Mouse (Mus musculus): Measurements from ENCODE around the gene Tsen15. TPM values are rescaled to one million over a fixed set of nuclear protein-coding genes. Genes with fewer than 3 reads are reported as not detected.
"Not testable (repeated sequence)": the region's sequence is repeated elsewhere in the genome, so short reads cannot be mapped to it uniquely, and the experiment has no call there.

Gene Tsen15
- polyA plus RNA-seq, 1 experiment from 2014 or later = 94.4 TPM

DNA sequence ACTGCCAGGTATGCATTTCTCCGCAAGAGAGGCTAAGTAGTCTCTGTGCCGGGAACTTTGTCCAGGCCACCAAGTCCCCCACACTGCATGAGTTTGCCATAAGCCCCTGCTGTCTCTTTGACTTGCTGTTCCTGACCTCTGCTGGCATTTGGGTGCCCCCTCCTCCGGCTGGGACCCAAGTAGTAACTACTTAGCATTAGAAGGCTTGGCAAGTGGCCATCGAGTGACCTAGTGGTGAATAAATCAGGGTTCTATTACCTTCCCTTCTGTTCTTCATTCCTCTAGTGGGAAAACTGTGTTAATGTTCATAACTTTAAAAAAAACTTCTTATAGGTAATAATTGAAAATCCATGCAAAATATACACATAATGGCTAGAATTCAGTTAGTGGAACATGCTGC is 22.9 kb upstream of the Tsen15 start:
- Histone ChIP-seq H3K36me3 (peaks cover 6% of the 10 kb centered on the region; the same call in 1 of the 2 replicates), H3K9me3 (peaks cover 5% of the 10 kb centered on the region; the same call in 1 of the 2 replicates), H3K27ac (no peak overlapping the region), H3K27me3 (ENCODE audit: insufficient read depth, poor library complexity, severe bottlenecking) (no peaks in the 10 kb centered on the region), H3K4me3 (no peak overlapping the region), H3K4me1 (no peaks in the 10 kb centered on the region; the same call in none of the 2 replicates)
- no peak for DNase-seq (ENCODE audit: low spot score)
- 85% methylated on average over 4 of the region's 4 CpGs for WGBS

GRCm38 (mm10) chr1:152407021-152407946 is 20.8 kb upstream of the Tsen15 start:
- H3K4me1 ChIP-seq = no peaks in the 10 kb centered on the region; the same call in 1 of the 2 replicates
- peaks cover 3% of the 10 kb centered on the region; the same call in 1 of the 2 replicates for H3K9me3 ChIP-seq
- H3K36me3 ChIP-seq = peaks cover 4% of the 10 kb centered on the region; the same call in 1 of the 2 replicates
- peak overlapping the region; percentile 36 for H3K4me3 ChIP-seq
- peak overlapping the region; percentile 26 for H3K27ac ChIP-seq
- DNase-seq (ENCODE audit: low spot score) = no peak
- no peaks in the 10 kb centered on the region for H3K27me3 ChIP-seq (ENCODE audit: insufficient read depth, poor library complexity, severe bottlenecking)
- WGBS = 32% methylated on average over 22 of the region's 22 CpGs

GRCm38 (mm10) chr1:152400556-152401540 is 14.4 kb upstream of the Tsen15 start:
- H3K4me3 ChIP-seq = peak overlapping the region; percentile 77
- H3K27me3 ChIP-seq (ENCODE audit: insufficient read depth, poor library complexity, severe bottlenecking) = peaks cover 3% of the 10 kb centered on the region; the same call in 1 of the 2 replicates
- H3K4me1 ChIP-seq = peaks cover 15% of the 10 kb centered on the region; the same call in 1 of the 2 replicates
- DNase-seq (ENCODE audit: low spot score) = no peak
- H3K27ac ChIP-seq = peak overlapping the region; percentile 89; the same call in 1 of the 2 replicates
- no peaks in the 10 kb centered on the region for H3K9me3 ChIP-seq
- H3K36me3 ChIP-seq = no peaks in the 10 kb centered on the region
- 26% methylated on average over 14 of the region's 14 CpGs for WGBS

DNA sequence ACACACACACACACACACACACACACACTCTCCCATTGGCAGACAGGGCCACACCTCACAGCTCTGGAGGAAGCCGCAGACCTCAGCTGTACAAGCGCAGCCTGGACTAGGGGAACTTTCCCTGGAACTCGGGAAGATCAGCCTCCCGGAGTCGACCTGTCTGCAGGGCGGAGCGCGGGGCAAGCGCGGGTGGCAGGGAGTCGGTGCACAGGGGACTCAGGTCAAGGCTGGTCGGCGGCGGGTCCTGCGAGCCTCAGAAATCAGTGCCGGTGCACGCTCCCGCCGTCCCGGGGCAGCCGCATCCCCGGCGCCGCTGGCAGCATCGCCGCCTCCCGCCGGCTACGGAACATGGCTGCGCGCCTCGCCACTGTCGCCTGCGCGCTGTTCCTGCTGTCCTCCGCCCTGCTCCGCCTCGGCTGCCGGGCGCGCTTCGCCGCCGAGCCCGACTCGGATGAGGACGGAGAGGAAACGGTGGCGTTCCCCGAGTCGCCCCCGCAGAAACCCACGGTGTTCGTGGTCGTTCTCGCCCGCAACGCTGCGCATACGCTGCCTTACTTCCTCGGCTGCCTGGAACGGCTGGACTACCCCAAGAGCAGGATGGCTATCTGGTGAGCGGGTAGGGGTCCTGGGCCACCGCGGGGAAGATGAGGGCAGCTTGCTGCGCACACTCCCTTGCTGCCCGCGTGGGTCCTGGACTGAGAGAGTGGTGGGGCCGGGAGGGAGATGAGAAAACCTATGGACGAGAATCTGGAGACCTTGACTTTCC is 13.5 kb upstream of the Tsen15 start, which contains the start of gene Colgalt2:
TSS of gene Colgalt2 (plus strand) at position 41 of the 766 bp plus-strand sequence.
- peaks cover 15% of the 10 kb centered on the region; the same call in 1 of the 2 replicates for H3K4me1 ChIP-seq
- peak within 1 kb of the TSS; percentile 89 for H3K27ac ChIP-seq
- H3K27me3 ChIP-seq (ENCODE audit: insufficient read depth, poor library complexity, severe bottlenecking) = peaks cover 3% of the 10 kb centered on the region; the same call in 1 of the 2 replicates
- H3K4me3 ChIP-seq = peak within 1 kb of the TSS; percentile 77
- H3K9me3 ChIP-seq = no peaks in the 10 kb centered on the region
- DNase-seq (ENCODE audit: low spot score) = peak; percentile 86
- H3K36me3 ChIP-seq = no peaks in the 10 kb centered on the region
- under 1% methylated on average over 70 of the region's 70 CpGs for WGBS

DNA sequence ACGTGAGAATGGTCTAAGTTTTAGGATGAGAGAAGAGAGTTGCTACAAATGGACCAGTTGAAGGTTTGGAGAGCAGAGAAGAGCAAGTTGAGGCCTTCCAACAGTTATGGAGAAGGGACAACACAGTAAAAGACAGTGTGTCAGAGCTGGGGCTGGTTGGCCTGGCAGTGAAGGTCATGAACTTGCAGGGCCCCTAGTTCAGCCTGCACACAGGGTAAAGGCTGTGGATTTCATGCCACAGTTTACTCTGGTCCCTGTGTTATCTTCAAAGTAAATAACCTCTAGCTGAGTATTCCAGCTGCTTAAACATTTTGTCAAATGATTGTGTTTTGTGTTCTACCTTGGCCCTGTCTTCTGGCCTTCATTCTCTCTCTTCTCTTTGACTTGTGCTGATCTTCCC is 12.2 kb upstream of the Tsen15 start:
- Histone ChIP-seq H3K36me3 (no peaks in the 10 kb centered on the region), H3K4me3 (no peak overlapping the region), H3K9me3 (no peaks in the 10 kb centered on the region), H3K27ac (no peak overlapping the region), H3K4me1 (peaks cover 15% of the 10 kb centered on the region; the same call in 1 of the 2 replicates), H3K27me3 (ENCODE audit: insufficient read depth, poor library complexity, severe bottlenecking) (peaks cover 3% of the 10 kb centered on the region; the same call in 1 of the 2 replicates)
- WGBS = 57% methylated on average over 1 of the region's 1 CpGs
- DNase-seq (ENCODE audit: low spot score) = no peak

- Histone ChIP-seq H3K4me1 (0 out of 2 replicates have a peak, but pooled peaks cover 3% of the 10 kb centered on the region), H3K27ac (no peak overlapping the region), H3K27me3 (ENCODE audit: insufficient read depth, poor library complexity, severe bottlenecking) (no peaks in the 10 kb centered on the region), H3K36me3 (no peaks in the 10 kb centered on the region), H3K4me3 (no peak overlapping the region), H3K9me3 (no peaks in the 10 kb centered on the region)
- no peak for DNase-seq (ENCODE audit: low spot score)
- WGBS = 81% methylated on average over 4 of the region's 4 CpGs
Measured at GRCm38 (mm10) chr1:152394956-152395515, 8.5 kb upstream of the Tsen15 start.

DNA sequence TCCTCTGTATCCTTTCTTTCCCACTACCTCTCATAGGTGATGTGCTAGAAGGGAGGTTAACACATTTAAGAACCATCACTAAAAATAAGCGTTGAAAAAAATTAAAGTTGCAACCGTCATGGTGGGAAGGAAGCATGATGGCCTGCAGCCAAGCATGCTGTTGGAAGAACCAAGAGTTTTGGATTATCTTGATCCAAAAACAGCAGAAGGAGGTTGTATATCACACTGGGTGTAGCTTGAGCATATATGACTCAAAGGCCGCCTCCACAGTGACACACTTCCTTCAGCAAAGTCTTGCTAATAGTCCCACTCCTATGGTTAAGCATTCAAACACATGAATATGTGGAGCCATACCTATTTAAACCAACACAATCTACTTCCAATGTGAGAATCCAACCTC is 7.6 kb upstream of the Tsen15 start:
- Histone ChIP-seq H3K9me3 (no peaks in the 10 kb centered on the region), H3K36me3 (no peaks in the 10 kb centered on the region), H3K4me1 (no peaks in the 10 kb centered on the region), H3K27me3 (ENCODE audit: insufficient read depth, poor library complexity, severe bottlenecking) (no peaks in the 10 kb centered on the region), H3K27ac (no peak overlapping the region), H3K4me3 (no peak overlapping the region)
- DNase-seq (ENCODE audit: low spot score) = no peak
- WGBS = 92% methylated on average over 3 of the region's 3 CpGs

DNA sequence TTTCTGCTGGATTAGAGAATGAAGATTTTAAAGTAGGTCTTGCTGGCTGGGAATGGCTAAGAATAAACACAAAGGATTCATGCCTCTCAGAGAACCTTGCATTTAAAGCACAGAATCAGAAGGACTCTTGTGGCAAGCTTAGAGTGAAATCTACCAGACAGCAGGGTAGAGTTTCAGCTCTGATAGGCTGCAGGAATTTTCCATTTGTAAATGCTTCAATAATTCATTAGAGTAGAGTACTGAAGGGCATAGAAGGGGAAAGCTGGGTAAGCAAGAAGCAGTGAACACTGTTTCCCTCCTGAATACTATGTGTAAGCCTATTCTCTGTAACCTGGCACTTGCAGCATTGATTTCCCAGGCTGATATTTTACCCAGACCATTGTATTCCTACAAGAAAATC is 2.8 kb upstream of the Tsen15 start:
- Histone ChIP-seq H3K27me3 (ENCODE audit: insufficient read depth, poor library complexity, severe bottlenecking) (no peaks in the 10 kb centered on the region), H3K36me3 (no peaks in the 10 kb centered on the region), H3K4me1 (0 out of 2 replicates have a peak, but pooled peaks cover 3% of the 10 kb centered on the region), H3K4me3 (no peak overlapping the region), H3K9me3 (no peaks in the 10 kb centered on the region), H3K27ac (no peak overlapping the region)
- no peak for DNase-seq (ENCODE audit: low spot score)

- H3K4me1 ChIP-seq; DNase-seq (ENCODE audit: low spot score); H3K27me3 ChIP-seq (ENCODE audit: insufficient read depth, poor library complexity, severe bottlenecking); H3K9me3 ChIP-seq: not testable (repeated sequence)
- peak overlapping the region; percentile 88 for H3K27ac ChIP-seq
- WGBS = 20% methylated on average over 2 of the region's 4 CpGs
- H3K36me3 ChIP-seq = peaks cover 13% of the 10 kb centered on the region
- H3K4me3 ChIP-seq = peak overlapping the region; percentile 84
Measured at GRCm38 (mm10) chr1:152385693-152386092, 795 bp downstream of the Tsen15 start.

DNA sequence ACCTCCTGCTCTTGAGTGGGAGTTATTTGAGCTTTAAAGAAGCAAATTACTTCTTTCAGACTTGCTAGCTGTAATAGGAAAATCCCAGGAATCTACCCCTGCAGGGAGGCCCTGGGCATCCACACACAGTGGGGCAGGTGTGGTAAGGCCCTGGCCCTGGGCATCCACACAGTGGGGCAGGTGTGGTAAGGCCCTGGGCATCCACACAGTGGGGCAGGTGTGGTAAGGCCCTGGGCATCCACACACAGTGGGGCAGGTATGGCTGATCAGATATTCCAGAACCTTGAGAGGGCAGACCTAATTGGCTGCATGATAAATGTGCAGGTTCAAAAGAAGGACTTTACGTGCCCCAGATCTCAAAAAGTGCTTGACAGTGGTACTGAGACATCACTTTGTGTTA is 1.9 kb downstream of the Tsen15 start:
- DNase-seq (ENCODE audit: low spot score) = no peak
- Histone ChIP-seq H3K9me3 (no peaks in the 10 kb centered on the region), H3K36me3 (peaks cover 22% of the 10 kb centered on the region), H3K27me3 (ENCODE audit: insufficient read depth, poor library complexity, severe bottlenecking) (no peaks in the 10 kb centered on the region), H3K4me1 (0 out of 2 replicates have a peak, but pooled peaks cover 3% of the 10 kb centered on the region), H3K27ac (no peak overlapping the region), H3K4me3 (no peak overlapping the region)
- 95% methylated on average over 1 of the region's 1 CpGs for WGBS

DNA sequence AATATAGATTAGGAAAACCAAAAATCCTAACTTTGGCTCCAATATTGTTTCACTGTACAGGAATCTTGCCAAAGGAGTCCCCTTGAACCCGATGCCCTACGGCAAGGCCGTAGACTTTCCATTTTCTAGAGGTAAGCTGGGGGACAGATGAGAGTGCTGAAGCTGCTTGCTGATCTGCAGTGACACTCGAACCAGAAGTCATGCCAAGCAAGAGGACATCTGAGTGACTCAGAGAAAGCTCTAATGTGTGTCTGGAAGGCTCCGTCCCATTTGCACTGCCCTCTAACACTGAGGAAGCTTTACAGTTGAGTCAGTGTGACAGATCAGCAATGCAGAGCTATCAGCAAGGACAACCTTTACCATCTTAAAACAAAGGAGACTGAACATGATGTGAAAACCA is 8.2 kb downstream of the Tsen15 start:
- no peak for DNase-seq (ENCODE audit: low spot score)
- Histone ChIP-seq H3K27me3 (ENCODE audit: insufficient read depth, poor library complexity, severe bottlenecking) (no peaks in the 10 kb centered on the region), H3K4me1 (no peaks in the 10 kb centered on the region), H3K9me3 (no peaks in the 10 kb centered on the region), H3K27ac (no peak overlapping the region), H3K4me3 (no peak overlapping the region), H3K36me3 (peaks cover 38% of the 10 kb centered on the region)
- 89% methylated on average over 5 of the region's 5 CpGs for WGBS
